11 mouse cellular contexts compared by ENCODE assay signal in the genomic region with DNA sequence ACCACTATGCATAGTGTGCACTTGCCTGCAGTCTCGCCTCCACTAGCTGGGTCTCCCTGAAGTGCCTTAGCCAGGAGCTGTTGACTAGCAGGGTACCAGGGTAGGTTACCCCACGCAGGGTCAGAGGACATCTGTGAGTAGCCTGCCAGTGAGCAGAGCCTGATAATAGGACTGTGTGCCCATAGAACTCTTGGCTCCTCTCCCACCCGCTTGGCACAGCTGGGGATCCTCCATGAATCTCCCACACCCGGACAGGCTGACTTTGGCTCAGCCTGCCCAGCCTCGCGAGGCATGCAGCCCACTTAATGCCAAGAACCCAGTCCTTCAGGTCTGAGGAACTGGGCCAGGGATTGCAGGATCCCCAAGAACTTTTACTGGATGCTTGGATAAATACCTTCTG. TPM values are rescaled to one million over a fixed set of nuclear protein-coding genes. Genes with fewer than 3 reads are reported as not detected.
A peak's percentile ranks its signal among the peaks of the same experiment; 100 is the strongest.
DNase-seq lines count a peak whose midpoint lies in the region; ATAC-seq lines count a peak whose summit lies in the region.
"Had no signal": no experiment of that assay in that cellular context is flagged by ENCODE, and none has a peak within 500 bp of the region (broad histone marks: within the 10 kb centered on the region; RNA-seq: fewer than 3 reads in every experiment).

No protein-coding gene starts in this region.

- H3K4me3 ChIP-seq in heart, embryonic 12.5 days: no peak overlapping the region
- H3K4me3 ChIP-seq: intestine, embryonic 15.5 days; limb, embryonic 10.5 days had no signal

- peaks cover 27% of the 10 kb centered on the region for H3K4me1 ChIP-seq in heart, embryonic 12.5 days (replicated peaks)
- H3K4me1 ChIP-seq: intestine, embryonic 15.5 days had no signal

- H3K27ac ChIP-seq in heart, embryonic 12.5 days (ENCODE audit: poor library complexity, severe bottlenecking): no peak overlapping the region
- H3K27ac ChIP-seq: intestine, embryonic 15.5 days; limb, embryonic 10.5 days had no signal

- no peak overlapping the region for H3K4me2 ChIP-seq in heart, embryonic 12.5 days
- H3K4me2 ChIP-seq: intestine, embryonic 15.5 days had no signal

- H3K27me3 ChIP-seq in heart, embryonic 12.5 days (replicated peaks): peaks cover 19% of the 10 kb centered on the region

- no peaks in the 10 kb centered on the region for H3K9me3 ChIP-seq in heart, embryonic 12.5 days (replicated peaks)
- H3K9me3 ChIP-seq: intestine, embryonic 15.5 days; limb, embryonic 10.5 days had no signal

- H3K9ac ChIP-seq in heart, embryonic 12.5 days: no peak overlapping the region
- H3K9ac ChIP-seq: intestine, embryonic 15.5 days had no signal

- WGBS in heart, embryonic 12.5 days: 81% methylated on average over 6 of the region's 6 CpGs

- peak; percentile 41 for DNase-seq in heart, adult 8-10 months (ENCODE audit: low spot score)
- peak; percentile 55 to 59 for DNase-seq in right cerebral cortex, postnatal 10 days (ENCODE audit: low spot score in 2 of 2)
- no peak for DNase-seq in right cerebral cortex, adult 2 months (ENCODE audit: low spot score in 2 of 2)
- peak; percentile 66 to 81 for DNase-seq in adrenal gland, postnatal 36 days
- no peak for DNase-seq in c-Kit-positive CD71-positive TER-119-positive erythroid progenitor cells, embryonic 14.5 days (ENCODE audit: low spot score)
- DNase-seq: gastrocnemius, postnatal 25 days; lung, postnatal 14 days had no signal

- no peak for ATAC-seq in heart, embryonic 12.5 days (ENCODE audit: insufficient number of reproducible peaks, low FRiP score)
- peak; percentile 60 for ATAC-seq in megakaryocyte-erythroid progenitor cell, adult 5-6 weeks (replicated peaks; ENCODE audit: low FRiP score, low TSS enrichment, poor library complexity, severe bottlenecking)
- ATAC-seq: intestine, embryonic 15.5 days had no signal

- no peaks in the 10 kb centered on the region for H3K36me3 ChIP-seq in heart, embryonic 12.5 days
- H3K36me3 ChIP-seq: intestine, embryonic 15.5 days; limb, embryonic 10.5 days had no signal

RNA-seq across cellular contexts. Expression of a gene that starts 7.9 kb away (rescaled TPM):
- total RNA-seq in heart, adult 8-10 months (2022): 10 to 100 TPM; 15.1 to 22.1 (median 18.2) TPM
- 6.2 TPM in 2 replicates for polyA plus RNA-seq in heart, embryonic 12.5 days (2016; fragmentation: Nextera tagmentation; extraction: Ambion mirVana)
- 10 to 100 TPM in 1 of 2 experiments, 1 to 10 TPM in 1; 8.7 to 13.7 TPM for total RNA-seq in adrenal gland, postnatal 36 days (2021)
- 78.3 and 79.6 TPM in 2 replicates for total RNA-seq in megakaryocyte-erythroid progenitor cell, adult 5-6 weeks (2014; fragmentation: Nextera tagmentation)
- 7.8 and 15.4 TPM in 2 replicates for total RNA-seq in megakaryocyte-erythroid progenitor cell, adult 5-6 weeks (2017)

Comparison
In these comparisons a context has a peak if more than half of its experiments do, and no peak if none do; other contexts are left out.
1. DNase-seq: peak in heart, adult 8-10 months (single experiment), right cerebral cortex, postnatal 10 days (2 of 2) and adrenal gland, postnatal 36 days (2 of 2); none in right cerebral cortex, adult 2 months (0 of 2) and c-Kit-positive CD71-positive TER-119-positive erythroid progenitor cells, embryonic 14.5 days (single experiment).